Mouse (Mus musculus) heart, adult 2 months (tissue): Measurements from ENCODE around the gene Urgcp.

Experiments
- CTCF ChIP-seq: fragments of 200-600 bp; IDR thresholded peaks from 2 replicates; pipeline ENCODE4 v1.8.1; 2022; ENCODE audit warnings: antibody characterized with exemption, mild to moderate bottlenecking, moderate library complexity
- POLR2A ChIP-seq: fragments of 200-500 bp; IDR thresholded peaks from 2 replicates; pipeline ENCODE4 v1.6.1; 2011; ENCODE audit warnings: mild to moderate bottlenecking, low read depth, low read length, control low read depth; ENCODE audit not compliant: insufficient read depth

GRCm38 (mm10) chr11:5801511-5801910, 39.3 kb upstream of the Urgcp start:
- TF ChIP-seq POLR2A (no peak), CTCF (no peak)
